Mouse (Mus musculus): ENCODE measurements around the gene Tradd. TPM values are rescaled to one million over a fixed set of nuclear protein-coding genes. Genes with fewer than 3 reads are reported as not detected.

Tradd gene
- 7.1 and 7.9 TPM in 2 replicates for polyA plus RNA-seq (2012; rRNA removed)

DNA sequence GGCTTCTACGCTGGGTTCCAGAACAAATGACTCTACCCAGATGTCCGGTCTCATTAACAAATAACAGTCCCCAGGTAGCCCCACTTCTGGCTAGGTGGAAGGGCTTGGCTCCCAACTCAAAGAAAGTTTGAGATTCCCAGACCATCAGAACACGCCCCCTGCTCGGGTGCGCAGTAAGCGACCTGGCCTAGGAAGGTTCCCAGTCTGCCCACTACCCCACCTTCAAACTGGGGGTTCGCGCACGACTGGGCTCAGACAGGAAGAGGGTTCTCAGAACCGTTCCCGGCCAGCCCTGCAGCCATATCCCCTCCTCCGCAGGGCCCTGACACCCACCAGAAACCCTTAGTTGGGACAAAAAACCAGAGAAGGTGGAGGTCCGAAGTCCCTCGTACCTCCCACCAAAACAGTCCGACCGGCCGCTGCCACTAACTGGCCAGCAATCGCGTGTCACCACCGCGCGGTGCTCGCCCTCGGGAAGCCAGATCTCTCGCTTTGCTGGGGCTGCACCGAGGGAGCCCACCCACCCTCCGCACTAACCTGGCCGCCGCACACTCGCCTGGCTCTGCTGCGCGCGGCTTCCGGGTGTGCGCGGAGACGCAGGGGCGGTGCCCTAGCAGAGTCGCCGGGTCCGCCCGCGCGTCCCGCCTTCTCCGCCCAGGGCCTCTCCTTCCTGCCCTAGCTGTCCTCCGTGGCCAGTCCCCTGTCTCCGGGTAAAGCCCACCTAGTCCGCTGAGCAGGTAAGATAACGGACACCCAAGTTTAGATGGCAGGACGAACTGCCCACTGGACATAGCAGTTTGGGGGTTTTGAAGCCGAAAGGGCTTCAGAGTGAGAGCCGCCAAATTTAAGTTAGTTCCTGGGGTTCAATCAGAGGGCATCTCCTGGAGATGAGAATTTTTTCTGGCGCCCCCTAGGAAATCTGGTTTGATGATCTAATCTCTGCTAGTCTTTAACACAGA is at the start of gene Tradd, which contains the start of gene Fbxl8:
Tradd (minus strand) TSS at position 586 of the 959 bp plus-strand sequence.
Fbxl8 (plus strand) TSS at position 625 of the 959 bp plus-strand sequence.
- peak; percentile 58 for DNase-seq (ENCODE audit: low read depth)
- TF ChIP-seq CTCF (IDR thresholded peaks at IDR 0.05; ENCODE audit: borderline replicate concordance, extremely low read depth, insufficient read depth, insufficient read length) (no peak), POLR2A (IDR thresholded peaks at IDR 0.05; ENCODE audit: borderline replicate concordance, extremely low read depth, insufficient read depth, insufficient read length, poor library complexity, severe bottlenecking) (no peak)

GRCm38 (mm10) chr8:105313622-105314402 is 49.4 kb upstream of the Tradd start:
- no peak for TF ChIP-seq POLR2A (IDR thresholded peaks at IDR 0.05; ENCODE audit: borderline replicate concordance, extremely low read depth, insufficient read depth, insufficient read length, poor library complexity, severe bottlenecking)
- DNase-seq (ENCODE audit: low read depth), result no peak

- no peak for DNase-seq (ENCODE audit: low read depth)
- TF ChIP-seq CTCF (IDR thresholded peaks at IDR 0.05; ENCODE audit: borderline replicate concordance, extremely low read depth, insufficient read depth, insufficient read length), result no peak
- no peak for TF ChIP-seq POLR2A (IDR thresholded peaks at IDR 0.05; ENCODE audit: borderline replicate concordance, extremely low read depth, insufficient read depth, insufficient read length, poor library complexity, severe bottlenecking)
Measured at GRCm38 (mm10) chr8:105312891-105313481, 48.6 kb upstream of the Tradd start.

DNA sequence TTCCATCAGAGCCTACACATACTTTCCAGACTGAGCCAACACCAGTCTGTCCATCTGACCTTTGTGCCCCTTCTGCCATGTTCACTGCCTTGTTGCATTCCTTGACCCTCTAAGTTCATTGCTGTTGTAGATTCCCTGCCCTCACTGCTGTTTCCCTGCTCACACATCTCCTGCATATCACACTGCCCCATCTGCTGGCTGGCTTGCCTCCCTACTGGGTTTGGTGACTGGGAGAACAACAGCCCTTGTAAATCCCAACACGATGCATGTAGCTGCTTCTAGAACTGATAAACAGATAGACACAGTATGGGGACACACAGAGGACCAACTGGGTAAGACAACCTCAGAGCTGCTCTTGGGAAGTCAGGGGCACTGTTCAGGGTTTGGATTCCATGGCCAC is 47.3 kb upstream of the Tradd start:
- TF ChIP-seq CTCF (IDR thresholded peaks at IDR 0.05; ENCODE audit: borderline replicate concordance, extremely low read depth, insufficient read depth, insufficient read length), result no peak
- no peak for DNase-seq (ENCODE audit: low read depth)

GRCm38 (mm10) chr8:105310118-105310517 is 45.7 kb upstream of the Tradd start:
- TF ChIP-seq POLR2A (IDR thresholded peaks at IDR 0.05; ENCODE audit: borderline replicate concordance, extremely low read depth, insufficient read depth, insufficient read length, poor library complexity, severe bottlenecking) (no peak), CTCF (IDR thresholded peaks at IDR 0.05; ENCODE audit: borderline replicate concordance, extremely low read depth, insufficient read depth, insufficient read length) (no peak)
- no peak for DNase-seq (ENCODE audit: low read depth)

GRCm38 (mm10) chr8:105309142-105309847 is 44.9 kb upstream of the Tradd start:
- TF ChIP-seq POLR2A (IDR thresholded peaks at IDR 0.05; ENCODE audit: borderline replicate concordance, extremely low read depth, insufficient read depth, insufficient read length, poor library complexity, severe bottlenecking) (no peak), CTCF (IDR thresholded peaks at IDR 0.05; ENCODE audit: borderline replicate concordance, extremely low read depth, insufficient read depth, insufficient read length) (no peak)

GRCm38 (mm10) chr8:105308428-105308827 is 44.0 kb upstream of the Tradd start:
- TF ChIP-seq CTCF (IDR thresholded peaks at IDR 0.05; ENCODE audit: borderline replicate concordance, extremely low read depth, insufficient read depth, insufficient read length), result no peak
- TF ChIP-seq POLR2A (IDR thresholded peaks at IDR 0.05; ENCODE audit: borderline replicate concordance, extremely low read depth, insufficient read depth, insufficient read length, poor library complexity, severe bottlenecking), result no peak
- DNase-seq (ENCODE audit: low read depth), result no peak

More at GRCm38 (mm10) chr8:105309142-105309847, 44.9 kb upstream of the Tradd start:
- no peak for DNase-seq (ENCODE audit: low read depth)

DNA sequence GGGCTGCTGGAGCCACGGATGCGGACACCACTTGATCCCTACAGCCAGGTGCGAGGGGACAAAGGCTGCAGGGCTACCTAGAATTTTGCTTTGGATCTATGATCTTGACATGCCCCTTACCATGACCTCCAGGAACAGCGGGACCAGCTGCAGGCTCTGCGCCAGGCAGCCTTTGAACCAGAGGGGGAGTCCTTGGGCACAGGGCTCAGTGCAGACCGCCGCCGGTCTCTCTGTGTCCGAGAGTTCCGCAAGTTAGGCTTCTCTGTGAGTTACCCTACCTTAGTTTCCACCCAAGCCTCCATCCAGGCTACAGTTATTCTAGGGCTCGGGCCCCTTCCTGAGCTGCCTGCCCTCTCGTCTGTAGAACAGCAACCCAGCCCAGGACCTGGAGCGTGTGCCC is 43.3 kb upstream of the Tradd start:
- TF ChIP-seq POLR2A (IDR thresholded peaks at IDR 0.05; ENCODE audit: borderline replicate concordance, extremely low read depth, insufficient read depth, insufficient read length, poor library complexity, severe bottlenecking) (no peak), CTCF (IDR thresholded peaks at IDR 0.05; ENCODE audit: borderline replicate concordance, extremely low read depth, insufficient read depth, insufficient read length) (no peak)
- no peak for DNase-seq (ENCODE audit: low read depth)

- no peak for TF ChIP-seq POLR2A (IDR thresholded peaks at IDR 0.05; ENCODE audit: borderline replicate concordance, extremely low read depth, insufficient read depth, insufficient read length, poor library complexity, severe bottlenecking)
- no peak for TF ChIP-seq CTCF (IDR thresholded peaks at IDR 0.05; ENCODE audit: borderline replicate concordance, extremely low read depth, insufficient read depth, insufficient read length)
- no peak for DNase-seq (ENCODE audit: low read depth)
Measured at GRCm38 (mm10) chr8:105306146-105306691, 41.8 kb upstream of the Tradd start.
